Mouse (Mus musculus): ENCODE results near the gene Rab8b. TPM values are rescaled to one million over a fixed set of nuclear protein-coding genes. Genes with fewer than 3 reads are reported as not detected.

The Rab8b gene
- polyA plus RNA-seq, 1 experiment from 2014 or later = 14.3 TPM

- 73% methylated on average over 19 of the region's 19 CpGs for WGBS
- Histone ChIP-seq H3K4me3 (no peak overlapping the region), H3K4me1 (replicated peaks) (peaks cover 5% of the 10 kb centered on the region; the same call in 1 of the 2 replicates), H3K36me3 (no peaks in the 10 kb centered on the region), H3K9ac (no peak overlapping the region), H3K27ac (no peak overlapping the region), H3K27me3 (no peaks in the 10 kb centered on the region), H3K4me2 (no peak overlapping the region), H3K9me3 (replicated peaks) (no peaks in the 10 kb centered on the region)
- ATAC-seq (replicated peaks; ENCODE audit: insufficient number of reproducible peaks, insufficient read depth, low FRiP score, low read depth) = no peak
These were observed 14.7 kb upstream of the Rab8b start for GRCm38 (mm10) chr9:66933869-66934808.

- Histone ChIP-seq H3K4me1 (replicated peaks) (no peaks in the 10 kb centered on the region), H3K36me3 (no peaks in the 10 kb centered on the region), H3K4me3 (no peak overlapping the region), H3K27ac (no peak overlapping the region), H3K27me3 (no peaks in the 10 kb centered on the region), H3K9ac (no peak overlapping the region), H3K4me2 (no peak overlapping the region), H3K9me3 (replicated peaks) (no peaks in the 10 kb centered on the region)
- 58% methylated on average over 7 of the region's 7 CpGs for WGBS
- ATAC-seq (replicated peaks; ENCODE audit: insufficient number of reproducible peaks, insufficient read depth, low FRiP score, low read depth) = no peak
These were observed 10.9 kb upstream of the Rab8b start for GRCm38 (mm10) chr9:66930351-66930750.

- Histone ChIP-seq H3K4me2 (no peak overlapping the region), H3K9ac (no peak overlapping the region)
These were observed 8.4 kb upstream of the Rab8b start for GRCm38 (mm10) chr9:66927696-66928402.

GRCm38 (mm10) chr9:66925853-66926252 is 6.4 kb upstream of the Rab8b start:
- ATAC-seq (replicated peaks; ENCODE audit: insufficient number of reproducible peaks, insufficient read depth, low FRiP score, low read depth) = no peak
- Histone ChIP-seq H3K9ac (no peak overlapping the region), H3K36me3 (no peaks in the 10 kb centered on the region), H3K4me2 (no peak overlapping the region), H3K27me3 (no peaks in the 10 kb centered on the region), H3K9me3 (replicated peaks) (no peaks in the 10 kb centered on the region), H3K27ac (no peak overlapping the region), H3K4me1 (replicated peaks) (no peaks in the 10 kb centered on the region), H3K4me3 (no peak overlapping the region)
- 65% methylated on average over 3 of the region's 3 CpGs for WGBS

More at GRCm38 (mm10) chr9:66927696-66928402, 8.4 kb upstream of the Rab8b start:
- no peaks in the 10 kb centered on the region for H3K9me3 ChIP-seq (replicated peaks)
- no peak overlapping the region for H3K4me3 ChIP-seq
- H3K4me1 ChIP-seq (replicated peaks) = no peaks in the 10 kb centered on the region
- no peak overlapping the region for H3K27ac ChIP-seq
- 87% methylated on average over 8 of the region's 8 CpGs for WGBS
- no peaks in the 10 kb centered on the region for H3K27me3 ChIP-seq
- no peaks in the 10 kb centered on the region for H3K36me3 ChIP-seq
- no peak for ATAC-seq (replicated peaks; ENCODE audit: insufficient number of reproducible peaks, insufficient read depth, low FRiP score, low read depth)

GRCm38 (mm10) chr9:66922076-66922475 is 2.6 kb upstream of the Rab8b start:
- Histone ChIP-seq H3K36me3 (no peaks in the 10 kb centered on the region), H3K4me3 (no peak overlapping the region), H3K4me2 (no peak overlapping the region), H3K9ac (no peak overlapping the region), H3K27me3 (no peaks in the 10 kb centered on the region), H3K27ac (no peak overlapping the region), H3K9me3 (replicated peaks) (no peaks in the 10 kb centered on the region), H3K4me1 (replicated peaks) (peaks cover 15% of the 10 kb centered on the region)
- no peak for ATAC-seq (replicated peaks; ENCODE audit: insufficient number of reproducible peaks, insufficient read depth, low FRiP score, low read depth)
- WGBS = 96% methylated on average over 1 of the region's 1 CpGs

GRCm38 (mm10) chr9:66920488-66921279 is 1.2 kb upstream of the Rab8b start:
- Histone ChIP-seq H3K9ac (no peak overlapping the region), H3K36me3 (no peaks in the 10 kb centered on the region), H3K4me2 (peak overlapping the region; percentile 86), H3K9me3 (replicated peaks) (no peaks in the 10 kb centered on the region), H3K4me1 (replicated peaks) (peaks cover 23% of the 10 kb centered on the region), H3K27ac (no peak overlapping the region), H3K4me3 (no peak overlapping the region; the same call in 1 of the 2 replicates), H3K27me3 (no peaks in the 10 kb centered on the region)
- ATAC-seq (replicated peaks; ENCODE audit: insufficient number of reproducible peaks, insufficient read depth, low FRiP score, low read depth) = no peak
- WGBS = 5% methylated on average over 6 of the region's 6 CpGs

- H3K4me1 ChIP-seq (replicated peaks) = peaks cover 25% of the 10 kb centered on the region
- H3K4me2 ChIP-seq = peak overlapping the region; percentile 86
- WGBS = 1% methylated on average over 14 of the region's 14 CpGs
- peak; percentile 34; the same call in 1 of the 2 replicates for ATAC-seq (replicated peaks; ENCODE audit: insufficient number of reproducible peaks, insufficient read depth, low FRiP score, low read depth)
- no peaks in the 10 kb centered on the region for H3K27me3 ChIP-seq
- peak overlapping the region; percentile 68 for H3K27ac ChIP-seq
- peak overlapping the region; percentile 38; the same call in 1 of the 2 replicates for H3K9ac ChIP-seq
- peak overlapping the region; percentile 96 for H3K4me3 ChIP-seq
- no peaks in the 10 kb centered on the region for H3K36me3 ChIP-seq
- H3K9me3 ChIP-seq (replicated peaks) = no peaks in the 10 kb centered on the region
These were observed 494 bp upstream of the Rab8b start for GRCm38 (mm10) chr9:66919981-66920380.

GRCm38 (mm10) chr9:66918672-66919330 is 686 bp downstream of the Rab8b start:
- Histone ChIP-seq H3K36me3 (no peaks in the 10 kb centered on the region), H3K9me3 (replicated peaks) (no peaks in the 10 kb centered on the region), H3K4me2 (peak overlapping the region; percentile 86), H3K9ac (peak overlapping the region; percentile 91), H3K4me3 (peak overlapping the region; percentile 96), H3K4me1 (replicated peaks) (peaks cover 34% of the 10 kb centered on the region), H3K27ac (peak overlapping the region; percentile 86), H3K27me3 (no peaks in the 10 kb centered on the region)
- no peak for ATAC-seq (replicated peaks; ENCODE audit: insufficient number of reproducible peaks, insufficient read depth, low FRiP score, low read depth)
- 3% methylated on average over 27 of the region's 27 CpGs for WGBS

GRCm38 (mm10) chr9:66917892-66918255 is 1.6 kb downstream of the Rab8b start:
- H3K4me2 ChIP-seq = peak overlapping the region; percentile 86
- ATAC-seq (replicated peaks; ENCODE audit: insufficient number of reproducible peaks, insufficient read depth, low FRiP score, low read depth) = no peak
- H3K36me3 ChIP-seq = no peaks in the 10 kb centered on the region
- no peaks in the 10 kb centered on the region for H3K27me3 ChIP-seq
- WGBS = 73% methylated on average over 1 of the region's 1 CpGs
- H3K27ac ChIP-seq = no peak overlapping the region
- H3K9me3 ChIP-seq (replicated peaks) = no peaks in the 10 kb centered on the region
- H3K4me3 ChIP-seq = no peak overlapping the region
- peaks cover 37% of the 10 kb centered on the region for H3K4me1 ChIP-seq (replicated peaks)
- H3K9ac ChIP-seq = no peak overlapping the region

GRCm38 (mm10) chr9:66917216-66917891 is 2.1 kb downstream of the Rab8b start:
- ATAC-seq (replicated peaks; ENCODE audit: insufficient number of reproducible peaks, insufficient read depth, low FRiP score, low read depth) = no peak
- peak overlapping the region; percentile 13; the same call in 1 of the 2 replicates for H3K27ac ChIP-seq
- H3K36me3 ChIP-seq = no peaks in the 10 kb centered on the region
- peak overlapping the region; percentile 86; the same call in 1 of the 2 replicates for H3K4me2 ChIP-seq
- no peak overlapping the region for H3K9ac ChIP-seq
- H3K27me3 ChIP-seq = no peaks in the 10 kb centered on the region
- peaks cover 37% of the 10 kb centered on the region for H3K4me1 ChIP-seq (replicated peaks)
- 80% methylated on average over 8 of the region's 8 CpGs for WGBS
- H3K4me3 ChIP-seq = no peak overlapping the region
- H3K9me3 ChIP-seq (replicated peaks) = no peaks in the 10 kb centered on the region

Measured in heart, embryonic 15.5 days (tissue).